Mouse (Mus musculus) liver, embryonic 11.5 days (tissue): ENCODE data around the gene Cwc22. TPM values are rescaled to one million over a fixed set of nuclear protein-coding genes. Genes with fewer than 3 reads are reported as not detected.

Experiments
- ATAC-seq: fragments of 200-750 bp; cut with Nextera tagmentation; replicated peaks from 2 replicates; pipeline ENCODE4 v1.8.0; 2017; ENCODE audit warnings: moderate number of reproducible peaks, mild to moderate bottlenecking, moderate TSS enrichment, moderate library complexity; ENCODE audit not compliant: low FRiP score
- DNase-seq: peaks from one replicate; pipeline ENCODE4 v3.0.0-alpha.2; 2017; ENCODE audit warnings: low spot score
- H3K27ac ChIP-seq: fragments of 300-500 bp; sonication (generic); 2 replicates; pipeline ENCODE4 v1.5.1; 2014; ENCODE audit warnings: mild to moderate bottlenecking, low read depth, low read length, control low read depth
- H3K27me3 ChIP-seq: fragments of 300-500 bp; sonication (generic); replicated peaks from 2 replicates; pipeline ENCODE4 v1.6.1; 2014; ENCODE audit warnings: low read length, mixed read lengths; ENCODE audit not compliant: control insufficient read depth, insufficient read depth
- H3K36me3 ChIP-seq: fragments of 300-500 bp; sonication (generic); 2 replicates; pipeline ENCODE4 v1.6.1; 2014; ENCODE audit warnings: mild to moderate bottlenecking, low read length, moderate library complexity, mixed read lengths; ENCODE audit not compliant: control insufficient read depth, insufficient read depth
- H3K4me1 ChIP-seq: fragments of 300-500 bp; sonication (generic); replicated peaks from 2 replicates; pipeline ENCODE4 v1.6.1; 2014; ENCODE audit warnings: low read length, mixed read lengths; ENCODE audit not compliant: control insufficient read depth, insufficient read depth
- H3K4me2 ChIP-seq: fragments of 300-500 bp; sonication (generic); 2 replicates; pipeline ENCODE4 v1.6.1; 2014; ENCODE audit warnings: mild to moderate bottlenecking, control low read depth, moderate library complexity
- H3K4me3 ChIP-seq: fragments of 300-500 bp; sonication (generic); 2 replicates; pipeline ENCODE4 v1.5.1; 2014; ENCODE audit warnings: low read depth, low read length, control low read depth
- H3K9ac ChIP-seq: fragments of 300-500 bp; sonication (generic); 2 replicates; pipeline ENCODE4 v1.6.1; 2014; ENCODE audit warnings: low read depth, low read length, control low read depth
- H3K9me3 ChIP-seq: fragments of 300-500 bp; sonication (generic); 2 replicates; pipeline ENCODE4 v1.6.1; 2016; ENCODE audit warnings: low read length, inconsistent platforms, mixed read lengths; ENCODE audit not compliant: control insufficient read depth
- WGBS: fragments of 180-500 bp; shearing (Covaris S2); extraction: QIAGEN DNeasy Blood & Tissue Kit; methylation state at CpG from one replicate; pipeline ENCODE4 v1.1.7; 2014; 5-methylcytosine and 5-hydroxymethylcytosine counted together
- polyA plus RNA-seq: library from polyadenylated mRNA; unstranded; fragments of >200 nt; fragmentation: Nextera tagmentation; extraction: Ambion mirVana; gene quantifications from 2 replicates; pipeline ENCODE4 v1.2.1, GENCODE M21; 2014

Cwc22 gene
- polyA plus RNA-seq, 1 experiment from 2014 or later, result 35.1 TPM

- WGBS, result 90% methylated on average over 4 of the region's 4 CpGs
- Histone ChIP-seq H3K9ac (no peak overlapping the region), H3K9me3 (no peaks in the 10 kb centered on the region), H3K4me3 (no peak overlapping the region), H3K27me3 (no peaks in the 10 kb centered on the region), H3K27ac (no peak overlapping the region), H3K36me3 (no peaks in the 10 kb centered on the region; the same call in 1 of the 2 replicates), H3K4me2 (no peak overlapping the region), H3K4me1 (no peaks in the 10 kb centered on the region)
- no peak for DNase-seq
- ATAC-seq, result no peak
These were observed 59.0 kb downstream of the Cwc22 start for GRCm38 (mm10) chr2:77887166-77887565.

GRCm38 (mm10) chr2:77885491-77886130 is 60.6 kb downstream of the Cwc22 start:
- no peaks in the 10 kb centered on the region for H3K36me3 ChIP-seq
- no peaks in the 10 kb centered on the region for H3K4me1 ChIP-seq
- DNase-seq (no peak), ATAC-seq (no peak)
- H3K4me2 ChIP-seq, result no peak overlapping the region
- H3K27me3 ChIP-seq, result no peaks in the 10 kb centered on the region
- no peak overlapping the region for H3K4me3 ChIP-seq
- 81% methylated on average over 10 of the region's 10 CpGs for WGBS
- H3K9me3 ChIP-seq, result no peaks in the 10 kb centered on the region
- no peak overlapping the region for H3K27ac ChIP-seq
- no peak overlapping the region for H3K9ac ChIP-seq

GRCm38 (mm10) chr2:77885036-77885435 is 61.1 kb downstream of the Cwc22 start:
- WGBS, result 88% methylated on average over 6 of the region's 6 CpGs

GRCm38 (mm10) chr2:77884491-77884890 is 61.7 kb downstream of the Cwc22 start:
- Histone ChIP-seq H3K9me3 (no peaks in the 10 kb centered on the region), H3K4me3 (no peak overlapping the region), H3K4me1 (no peaks in the 10 kb centered on the region), H3K27ac (no peak overlapping the region), H3K4me2 (no peak overlapping the region), H3K9ac (no peak overlapping the region), H3K36me3 (no peaks in the 10 kb centered on the region), H3K27me3 (no peaks in the 10 kb centered on the region)
- ATAC-seq (no peak), DNase-seq (no peak)
- 83% methylated on average over 3 of the region's 3 CpGs for WGBS

More at GRCm38 (mm10) chr2:77885036-77885435, 61.1 kb downstream of the Cwc22 start:
- no peak overlapping the region for H3K4me2 ChIP-seq
- DNase-seq (no peak), ATAC-seq (no peak)
- H3K9me3 ChIP-seq, result no peaks in the 10 kb centered on the region
- no peaks in the 10 kb centered on the region for H3K36me3 ChIP-seq
- no peaks in the 10 kb centered on the region for H3K4me1 ChIP-seq
- no peaks in the 10 kb centered on the region for H3K27me3 ChIP-seq
- no peak overlapping the region for H3K4me3 ChIP-seq
- H3K27ac ChIP-seq, result no peak overlapping the region
- H3K9ac ChIP-seq, result no peak overlapping the region

- no peaks in the 10 kb centered on the region for H3K9me3 ChIP-seq
- H3K27me3 ChIP-seq, result no peaks in the 10 kb centered on the region
- H3K4me3 ChIP-seq, result no peak overlapping the region
- WGBS, result 79% methylated on average over 4 of the region's 4 CpGs
- H3K9ac ChIP-seq, result no peak overlapping the region
- H3K4me1 ChIP-seq, result no peaks in the 10 kb centered on the region
- no peak for ATAC-seq
- H3K4me2 ChIP-seq, result no peak overlapping the region
- H3K27ac ChIP-seq, result no peak overlapping the region
- no peaks in the 10 kb centered on the region for H3K36me3 ChIP-seq
- no peak for DNase-seq
These were observed 63.2 kb downstream of the Cwc22 start for GRCm38 (mm10) chr2:77882961-77883360.

- DNase-seq, result no peak
- Histone ChIP-seq H3K27ac (no peak overlapping the region), H3K9me3 (no peaks in the 10 kb centered on the region), H3K27me3 (no peaks in the 10 kb centered on the region), H3K4me1 (no peaks in the 10 kb centered on the region), H3K36me3 (no peaks in the 10 kb centered on the region), H3K4me3 (no peak overlapping the region), H3K9ac (no peak overlapping the region), H3K4me2 (no peak overlapping the region)
- WGBS, result 69% methylated on average over 5 of the region's 5 CpGs
- no peak for ATAC-seq
These were observed 64.6 kb downstream of the Cwc22 start for GRCm38 (mm10) chr2:77881301-77882199.

- H3K4me3 ChIP-seq, result no peak overlapping the region
- no peak overlapping the region for H3K27ac ChIP-seq
- ATAC-seq (no peak), DNase-seq (no peak)
- H3K4me1 ChIP-seq, result no peaks in the 10 kb centered on the region
- H3K36me3 ChIP-seq, result no peaks in the 10 kb centered on the region
- WGBS, result 72% methylated on average over 1 of the region's 1 CpGs
- no peak overlapping the region for H3K4me2 ChIP-seq
- H3K9ac ChIP-seq, result no peak overlapping the region
- no peaks in the 10 kb centered on the region for H3K27me3 ChIP-seq
- H3K9me3 ChIP-seq, result no peaks in the 10 kb centered on the region
These were observed 65.8 kb downstream of the Cwc22 start for GRCm38 (mm10) chr2:77880351-77880750.

- Histone ChIP-seq H3K4me1 (no peaks in the 10 kb centered on the region), H3K9ac (no peak overlapping the region), H3K4me2 (no peak overlapping the region), H3K27me3 (no peaks in the 10 kb centered on the region), H3K9me3 (no peaks in the 10 kb centered on the region), H3K27ac (no peak overlapping the region), H3K36me3 (no peaks in the 10 kb centered on the region), H3K4me3 (no peak overlapping the region)
- no peak for ATAC-seq
- no peak for DNase-seq
- 74% methylated on average over 5 of the region's 5 CpGs for WGBS
These were observed 66.4 kb downstream of the Cwc22 start for GRCm38 (mm10) chr2:77879736-77880135.
